Mouse (Mus musculus): ENCODE measurements around the gene Chrm3. TPM values are rescaled to one million over a fixed set of nuclear protein-coding genes. Genes with fewer than 3 reads are reported as not detected.
"Not testable (repeated sequence)": the region's sequence is repeated elsewhere in the genome, so short reads cannot be mapped to it uniquely, and the experiment has no call there.

Chrm3 gene
- 4.4 TPM in 2 replicates for polyA plus RNA-seq (2015; fragmentation: Nextera tagmentation; extraction: Ambion mirVana)

DNA sequence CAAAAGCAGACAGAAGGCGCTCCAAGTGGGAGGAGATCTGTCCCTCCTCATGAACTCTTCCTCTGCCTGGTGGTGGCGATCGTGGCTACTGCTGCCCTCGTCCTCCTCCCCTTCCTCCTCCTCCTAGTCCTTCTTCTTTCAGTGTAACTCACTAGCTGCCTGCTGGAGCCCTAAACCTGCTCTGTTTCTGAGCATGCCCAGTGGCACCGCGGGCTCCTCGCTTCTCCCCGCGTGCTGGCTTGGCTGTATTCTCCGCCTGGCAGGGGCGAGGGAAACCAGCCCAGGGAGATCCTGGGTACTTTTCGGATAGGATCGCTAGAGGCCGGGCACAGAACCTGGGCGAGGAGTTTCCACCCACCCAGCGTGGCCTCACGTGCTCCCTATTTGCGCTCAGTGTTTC is at the start of gene Chrm3:
Gene Chrm3 (minus strand): TSS at position 71 of the 400 bp plus-strand sequence.
- WGBS: under 1% methylated on average over 18 of the region's 18 CpGs

GRCm38 (mm10) chr13:10394364-10394763 is 33.7 kb upstream of the Chrm3 start:
- H3K27ac ChIP-seq: no peak overlapping the region
- H3K9me3 ChIP-seq: no peaks in the 10 kb centered on the region
- H3K4me2 ChIP-seq: no peak overlapping the region
- H3K27me3 ChIP-seq (replicated peaks): no peaks in the 10 kb centered on the region
- WGBS: 74% methylated on average over 2 of the region's 2 CpGs
- peak; percentile 79; the same call in 1 of the 2 replicates for ATAC-seq (ENCODE audit: insufficient read depth, low FRiP score, low read depth)
- no peaks in the 10 kb centered on the region for H3K4me1 ChIP-seq
- no peaks in the 10 kb centered on the region for H3K36me3 ChIP-seq
- no peak overlapping the region for H3K4me3 ChIP-seq (replicated peaks)
- no peak overlapping the region for H3K9ac ChIP-seq

More for the DNA sequence above, at the start of gene Chrm3:
- Histone ChIP-seq H3K27ac (peak within 1 kb of the TSS; percentile 61), H3K4me1 (no peaks in the 10 kb centered on the region), H3K36me3 (no peaks in the 10 kb centered on the region), H3K27me3 (replicated peaks) (0 out of 2 replicates have a peak, but pooled peaks cover 3% of the 10 kb centered on the region), H3K9me3 (no peaks in the 10 kb centered on the region), H3K4me2 (peak within 1 kb of the TSS; percentile 93), H3K4me3 (replicated peaks) (peak within 1 kb of the TSS; percentile 57), H3K9ac (peak within 1 kb of the TSS; percentile 43)
- peak; percentile 76 for ATAC-seq (ENCODE audit: insufficient read depth, low FRiP score, low read depth)

DNA sequence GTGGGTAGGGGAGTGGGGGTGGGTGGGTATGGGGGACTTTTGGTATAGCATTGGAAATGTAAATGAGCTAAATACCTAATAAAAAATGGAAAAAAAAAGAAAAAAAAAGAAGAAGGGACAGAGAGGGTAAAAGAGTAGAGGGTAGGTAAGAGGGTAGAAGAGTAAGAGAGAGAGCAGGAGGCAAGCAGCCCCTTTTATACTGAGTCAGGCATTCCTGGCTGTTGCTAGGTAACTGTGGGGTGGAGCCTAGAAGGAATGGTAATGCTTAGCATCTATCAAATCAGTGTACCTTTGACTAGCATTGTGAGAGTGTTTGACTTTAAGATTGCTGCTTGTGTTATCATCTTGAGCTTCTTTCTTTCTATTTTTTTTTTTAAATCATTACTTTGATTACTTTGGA is 14.8 kb upstream of the Chrm3 start:
- H3K4me2 ChIP-seq; H3K4me3 ChIP-seq (replicated peaks); H3K27ac ChIP-seq; H3K9me3 ChIP-seq; H3K9ac ChIP-seq; H3K27me3 ChIP-seq (replicated peaks); ATAC-seq (ENCODE audit: insufficient read depth, low FRiP score, low read depth); H3K36me3 ChIP-seq; H3K4me1 ChIP-seq: not testable (repeated sequence)

DNA sequence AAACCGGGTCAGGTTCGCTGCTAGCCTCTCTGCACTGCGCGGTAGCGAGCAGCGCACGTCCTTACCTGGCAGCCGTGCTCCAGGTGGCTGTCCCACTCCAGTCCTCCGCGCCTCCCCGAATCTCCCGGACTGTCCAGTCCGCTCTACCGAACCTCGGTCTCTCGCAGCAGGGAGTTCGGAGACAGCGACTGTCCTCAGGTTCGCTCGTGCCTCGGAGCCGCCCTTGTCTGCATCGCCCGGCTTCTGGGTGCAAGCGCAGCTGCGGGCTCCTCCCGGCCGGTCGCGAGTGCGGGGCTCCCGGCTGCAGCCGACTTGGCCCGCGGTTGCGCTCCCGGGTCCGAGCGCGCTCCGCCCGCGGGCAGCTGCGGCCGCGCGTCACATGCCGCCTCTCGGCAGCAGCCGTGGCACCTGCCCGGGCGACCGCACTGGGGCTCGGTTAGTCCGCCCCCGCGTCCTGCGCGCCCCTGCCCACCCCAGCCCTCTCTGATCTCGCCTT is 400 bp downstream of the Chrm3 start:
- Histone ChIP-seq H3K27ac (peak overlapping the region; percentile 61), H3K4me2 (peak overlapping the region; percentile 93), H3K4me1 (no peaks in the 10 kb centered on the region), H3K9me3 (no peaks in the 10 kb centered on the region), H3K9ac (peak overlapping the region; percentile 43), H3K36me3 (no peaks in the 10 kb centered on the region), H3K4me3 (replicated peaks) (peak overlapping the region; percentile 57), H3K27me3 (replicated peaks) (0 out of 2 replicates have a peak, but pooled peaks cover 3% of the 10 kb centered on the region)
- WGBS: under 1% methylated on average over 56 of the region's 60 CpGs
- ATAC-seq (ENCODE audit: insufficient read depth, low FRiP score, low read depth): peak; percentile 70

DNA sequence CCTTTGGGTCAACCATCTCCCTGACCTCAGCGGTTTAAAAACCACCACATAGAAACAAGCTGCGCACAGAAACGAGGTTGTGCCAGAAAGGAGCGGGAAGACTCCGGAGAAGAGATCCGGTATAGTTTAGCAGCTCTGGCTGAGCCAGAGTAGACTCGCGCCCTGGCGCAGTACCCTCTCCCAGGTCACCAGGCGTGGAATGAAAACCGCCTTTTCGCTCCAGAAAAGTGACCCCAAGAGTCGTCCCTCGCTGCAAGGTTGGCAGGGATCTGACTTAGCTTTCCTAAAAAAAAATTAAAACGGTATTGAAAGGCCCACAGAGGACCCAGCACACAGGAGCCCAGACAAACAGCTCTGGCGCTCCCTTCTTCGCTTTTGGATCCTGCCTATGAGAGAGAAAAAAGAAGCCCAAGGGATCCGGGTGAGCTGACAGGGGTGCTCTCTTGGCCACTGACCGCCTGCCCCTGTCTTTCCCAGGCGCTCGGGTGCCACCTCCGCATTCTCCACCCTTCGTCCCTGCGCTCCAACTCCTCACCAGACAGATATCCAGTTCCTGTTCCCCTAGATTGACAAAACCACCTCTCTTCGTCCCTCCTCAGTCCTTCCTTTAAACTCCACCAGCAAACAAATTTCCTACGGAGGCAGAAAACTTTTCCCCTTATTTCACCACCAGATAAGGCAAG is 990 bp downstream of the Chrm3 start:
- peak overlapping the region; percentile 43; the same call in 1 of the 2 replicates for H3K9ac ChIP-seq
- H3K36me3 ChIP-seq: no peaks in the 10 kb centered on the region
- H3K9me3 ChIP-seq: no peaks in the 10 kb centered on the region
- no peak; the same call in 1 of the 2 replicates for ATAC-seq (ENCODE audit: insufficient read depth, low FRiP score, low read depth)
- peak overlapping the region; percentile 93 for H3K4me2 ChIP-seq
- no peaks in the 10 kb centered on the region for H3K4me1 ChIP-seq
- WGBS: 3% methylated on average over 26 of the region's 26 CpGs
- H3K4me3 ChIP-seq (replicated peaks): peak overlapping the region; percentile 57
- 0 out of 2 replicates have a peak, but pooled peaks cover 3% of the 10 kb centered on the region for H3K27me3 ChIP-seq (replicated peaks)
- H3K27ac ChIP-seq: peak overlapping the region; percentile 61

DNA sequence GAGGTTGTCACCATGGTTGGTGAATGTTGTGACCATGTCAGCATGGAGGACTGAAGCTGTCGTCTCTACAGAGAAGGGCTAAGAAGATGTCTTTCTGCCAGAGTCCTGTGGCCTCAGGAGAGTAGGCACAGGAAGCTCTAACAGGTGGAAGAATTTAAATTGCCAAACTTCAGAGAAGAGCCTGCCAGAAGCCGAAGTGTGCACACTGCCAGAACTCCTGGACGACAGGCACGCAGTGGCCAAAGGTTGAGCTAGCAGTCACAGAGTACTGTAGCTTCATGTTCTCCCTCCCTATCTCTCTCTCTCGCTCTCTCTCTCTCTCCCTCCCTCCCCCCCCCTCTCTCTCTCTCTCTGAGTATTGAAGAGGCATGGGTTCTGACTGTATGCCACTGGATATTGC is 4.9 kb downstream of the Chrm3 start:
- no peaks in the 10 kb centered on the region for H3K4me1 ChIP-seq
- no peak for ATAC-seq (ENCODE audit: insufficient read depth, low FRiP score, low read depth)
- WGBS: 72% methylated on average over 5 of the region's 5 CpGs

GRCm38 (mm10) chr13:10354885-10355575 is 5.6 kb downstream of the Chrm3 start:
- Histone ChIP-seq H3K27me3 (replicated peaks) (0 out of 2 replicates have a peak, but pooled peaks cover 3% of the 10 kb centered on the region), H3K36me3 (no peaks in the 10 kb centered on the region), H3K4me2 (no peak overlapping the region), H3K9me3 (no peaks in the 10 kb centered on the region), H3K4me3 (replicated peaks) (no peak overlapping the region), H3K9ac (no peak overlapping the region), H3K27ac (no peak overlapping the region), H3K4me1 (no peaks in the 10 kb centered on the region)
- ATAC-seq (ENCODE audit: insufficient read depth, low FRiP score, low read depth): no peak
- WGBS: 71% methylated on average over 2 of the region's 2 CpGs

More for the DNA sequence above, 4.9 kb downstream of the Chrm3 start:
- Histone ChIP-seq H3K4me3 (replicated peaks) (no peak overlapping the region), H3K9ac (no peak overlapping the region), H3K27me3 (replicated peaks) (0 out of 2 replicates have a peak, but pooled peaks cover 3% of the 10 kb centered on the region), H3K27ac (no peak overlapping the region), H3K4me2 (no peak overlapping the region), H3K9me3 (no peaks in the 10 kb centered on the region), H3K36me3 (no peaks in the 10 kb centered on the region)

GRCm38 (mm10) chr13:10352141-10352540 is 8.5 kb downstream of the Chrm3 start:
- Histone ChIP-seq H3K9me3 (no peaks in the 10 kb centered on the region), H3K4me2 (no peak overlapping the region), H3K9ac (no peak overlapping the region), H3K4me3 (replicated peaks) (no peak overlapping the region), H3K36me3 (no peaks in the 10 kb centered on the region), H3K27me3 (replicated peaks) (no peaks in the 10 kb centered on the region), H3K27ac (no peak overlapping the region), H3K4me1 (no peaks in the 10 kb centered on the region)
- WGBS: 59% methylated on average over 1 of the region's 1 CpGs
- no peak for ATAC-seq (ENCODE audit: insufficient read depth, low FRiP score, low read depth)

- no peaks in the 10 kb centered on the region for H3K4me1 ChIP-seq
- no peak overlapping the region for H3K4me3 ChIP-seq (replicated peaks)
- H3K27me3 ChIP-seq (replicated peaks): no peaks in the 10 kb centered on the region
- ATAC-seq (ENCODE audit: insufficient read depth, low FRiP score, low read depth): no peak
- H3K36me3 ChIP-seq: no peaks in the 10 kb centered on the region
- no peak overlapping the region for H3K9ac ChIP-seq
- H3K27ac ChIP-seq: no peak overlapping the region
- H3K9me3 ChIP-seq: no peaks in the 10 kb centered on the region
- WGBS: 71% methylated on average over 5 of the region's 5 CpGs
- no peak overlapping the region for H3K4me2 ChIP-seq
Observed at GRCm38 (mm10) chr13:10344362-10344761, 16.3 kb downstream of the Chrm3 start.

GRCm38 (mm10) chr13:10335558-10335957 is 25.1 kb downstream of the Chrm3 start:
- ATAC-seq (ENCODE audit: insufficient read depth, low FRiP score, low read depth): no peak
- H3K4me3 ChIP-seq (replicated peaks): no peak overlapping the region
- H3K9me3 ChIP-seq: no peaks in the 10 kb centered on the region
- H3K4me2 ChIP-seq: no peak overlapping the region
- H3K27me3 ChIP-seq (replicated peaks): no peaks in the 10 kb centered on the region
- no peaks in the 10 kb centered on the region for H3K36me3 ChIP-seq
- H3K27ac ChIP-seq: no peak overlapping the region
- H3K4me1 ChIP-seq: no peaks in the 10 kb centered on the region
- no peak overlapping the region for H3K9ac ChIP-seq

- Histone ChIP-seq H3K4me1 (no peaks in the 10 kb centered on the region), H3K9ac (no peak overlapping the region), H3K4me3 (replicated peaks) (no peak overlapping the region), H3K4me2 (no peak overlapping the region), H3K27ac (no peak overlapping the region), H3K27me3 (replicated peaks) (no peaks in the 10 kb centered on the region), H3K36me3 (no peaks in the 10 kb centered on the region), H3K9me3 (no peaks in the 10 kb centered on the region)
- no peak for ATAC-seq (ENCODE audit: insufficient read depth, low FRiP score, low read depth)
- WGBS: 90% methylated on average over 4 of the region's 4 CpGs
Observed at GRCm38 (mm10) chr13:10332762-10333161, 27.9 kb downstream of the Chrm3 start.

DNA sequence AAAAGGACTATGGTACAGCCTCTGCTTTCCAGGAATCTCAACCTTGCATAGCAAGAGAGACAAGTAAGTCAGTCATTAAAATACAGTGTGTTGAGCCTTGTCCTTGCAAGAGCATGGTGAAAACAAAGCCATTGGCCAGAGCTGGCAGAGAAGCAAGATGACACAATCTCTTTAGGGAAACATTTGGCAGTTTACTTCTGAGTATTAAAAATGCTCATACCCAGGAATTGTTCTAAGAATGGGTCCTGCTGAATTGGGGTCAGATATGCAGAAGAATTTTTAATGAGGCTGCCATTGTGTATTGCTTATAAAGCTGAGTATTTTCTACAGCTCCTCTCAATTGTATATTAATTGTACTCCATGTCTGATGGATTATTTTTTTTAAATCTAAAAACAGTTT is 50.8 kb downstream of the Chrm3 start:
- H3K9ac ChIP-seq: no peak overlapping the region
- H3K9me3 ChIP-seq: no peaks in the 10 kb centered on the region
- no peaks in the 10 kb centered on the region for H3K4me1 ChIP-seq
- no peak overlapping the region for H3K4me3 ChIP-seq (replicated peaks)
- no peak for ATAC-seq (ENCODE audit: insufficient read depth, low FRiP score, low read depth)
- H3K27me3 ChIP-seq (replicated peaks): no peaks in the 10 kb centered on the region
- no peak overlapping the region for H3K27ac ChIP-seq
- H3K36me3 ChIP-seq: no peaks in the 10 kb centered on the region
- no peak overlapping the region for H3K4me2 ChIP-seq

All from stomach, embryonic 15.5 days (tissue).